Mouse (Mus musculus) left cerebral cortex, adult 18-20 months (tissue): Measurements from ENCODE around the gene Map2. TPM values are rescaled to one million over a fixed set of nuclear protein-coding genes. Genes with fewer than 3 reads are reported as not detected.
A peak's percentile ranks its signal among the peaks of the same experiment; 100 is the strongest.

Source experiments
- DNase-seq, 2 experiments: peaks; one replicate each; pipeline ENCODE4 v3.0.0; 2021 to 2022; ENCODE audit warnings: low spot score in 2 of 2, mixed read lengths in 1 of 2
- total RNA-seq, 2 experiments: library from RNA; stranded (reverse); gene quantifications; 2 replicates each; pipeline ENCODE4 v1.2.3; 2021

The Map2 gene
- total RNA-seq, 2 experiments from 2014 or later: 953 to 1,010 TPM

- no peak for DNase-seq
These were observed 21.2 kb downstream of the Map2 start for GRCm38 (mm10) chr1:66196240-66196639.

GRCm38 (mm10) chr1:66196716-66197115 is 21.6 kb downstream of the Map2 start:
- no peak for DNase-seq

DNA sequence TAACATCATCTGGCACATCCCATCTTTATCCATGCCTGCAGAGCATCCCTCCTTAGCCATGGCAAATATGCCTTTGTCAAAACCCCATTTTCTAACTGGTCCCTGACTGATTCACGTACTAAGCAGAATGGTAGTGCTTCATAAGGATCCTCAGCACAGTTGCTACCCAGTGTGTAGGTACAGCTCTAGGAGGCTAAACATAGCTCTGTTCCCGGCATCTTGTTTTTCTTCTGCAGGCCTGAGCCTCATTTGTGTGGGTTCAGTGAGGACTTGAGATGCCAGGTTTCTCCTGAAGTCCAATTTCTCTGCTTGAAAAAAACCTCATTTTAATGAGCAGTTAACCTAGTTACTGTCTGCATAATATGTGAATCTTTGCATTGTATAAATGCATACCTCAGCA is 30.4 kb downstream of the Map2 start:
- DNase-seq: peak; percentile 36 to 55

GRCm38 (mm10) chr1:66206904-66207303 is 31.8 kb downstream of the Map2 start:
- DNase-seq: no peak

DNA sequence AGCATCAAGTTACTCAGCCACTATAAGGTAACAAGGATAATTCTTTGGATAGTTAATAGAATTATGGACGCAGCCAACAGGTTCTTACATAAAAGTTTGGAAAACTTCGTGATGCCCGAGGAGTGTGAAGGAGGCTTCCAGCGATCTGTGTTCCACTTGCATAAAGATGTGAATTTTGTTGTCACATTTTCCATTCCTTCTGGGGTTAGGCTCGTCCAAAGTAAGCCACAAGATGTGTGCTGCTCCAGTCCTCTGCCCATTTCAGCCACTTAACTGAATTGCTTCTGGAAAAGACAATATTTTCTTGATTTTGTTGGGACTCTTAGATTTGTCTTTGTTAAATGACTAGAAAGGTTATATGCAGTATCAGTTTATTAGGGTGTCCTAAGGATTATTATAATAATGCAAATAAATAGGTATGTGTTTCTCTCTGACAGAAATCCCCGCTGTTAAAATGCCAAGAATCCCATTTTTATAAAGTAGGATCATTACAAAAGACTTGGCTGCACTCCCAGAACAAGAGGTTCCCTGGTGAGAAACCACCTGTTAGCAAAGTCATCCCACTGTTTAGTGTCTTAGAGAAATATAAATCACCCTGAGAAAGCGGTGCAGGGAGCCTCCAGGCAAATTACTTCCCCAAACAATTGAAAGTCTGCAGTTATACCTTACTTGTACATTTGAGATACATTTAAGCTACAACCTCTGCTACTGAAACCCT is 36.2 kb downstream of the Map2 start:
- DNase-seq: peak in 1 of 2 experiments; percentile 18

GRCm38 (mm10) chr1:66221497-66221896 is 46.4 kb downstream of the Map2 start:
- DNase-seq: no peak

DNA sequence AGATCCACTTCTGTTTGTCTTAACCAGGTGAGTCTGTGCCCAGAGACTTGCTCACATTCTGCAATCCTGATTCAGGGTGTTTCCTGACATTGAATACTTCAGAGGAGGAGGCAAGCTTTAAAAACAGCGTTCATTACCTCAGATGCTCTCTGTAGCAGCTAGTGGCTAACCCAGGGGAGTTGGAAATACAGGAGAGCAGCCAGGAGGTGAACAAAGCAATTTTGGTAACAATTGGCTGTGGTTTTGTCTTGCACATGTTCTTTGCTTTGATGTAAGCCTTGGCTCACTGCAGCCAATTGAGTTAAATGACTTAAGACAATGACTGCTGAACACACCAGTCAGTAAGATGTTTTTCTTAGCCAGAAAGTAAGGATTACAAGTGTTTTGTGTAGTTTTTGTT is 48.3 kb downstream of the Map2 start:
- no peak for DNase-seq

- no peak for DNase-seq
These were observed 51.6 kb downstream of the Map2 start for GRCm38 (mm10) chr1:66226372-66227368.

GRCm38 (mm10) chr1:66228205-66228604 is 53.1 kb downstream of the Map2 start:
- DNase-seq: no peak

- DNase-seq: no peak
These were observed 55.3 kb downstream of the Map2 start for GRCm38 (mm10) chr1:66230345-66230744.

GRCm38 (mm10) chr1:66231963-66232362 is 56.9 kb downstream of the Map2 start:
- DNase-seq: no peak

- DNase-seq: no peak
These were observed 69.8 kb downstream of the Map2 start for GRCm38 (mm10) chr1:66244910-66245309.

- DNase-seq: no peak
These were observed 76.7 kb downstream of the Map2 start for GRCm38 (mm10) chr1:66251649-66252332.

DNA sequence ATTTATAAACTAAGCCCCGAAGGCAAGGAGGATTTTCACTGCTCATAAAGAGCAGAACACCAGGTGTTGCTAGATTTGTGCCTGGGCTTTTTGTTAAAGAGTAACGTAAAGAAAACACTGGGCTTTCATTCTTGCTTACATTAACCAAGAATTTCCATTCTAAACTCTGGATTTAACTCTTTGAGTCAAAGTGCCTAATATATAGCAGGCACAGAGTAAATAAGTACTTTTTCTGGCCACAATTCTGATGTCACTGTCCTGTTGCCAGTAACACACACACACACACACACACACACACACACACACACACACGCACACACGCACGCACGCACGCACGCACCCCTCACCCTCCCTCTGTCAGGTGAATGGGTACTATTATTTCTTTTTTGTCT is 77.3 kb downstream of the Map2 start:
- DNase-seq: no peak

- no peak for DNase-seq
These were observed 88.1 kb downstream of the Map2 start for GRCm38 (mm10) chr1:66263220-66263619.

- DNase-seq: no peak
These were observed 91.3 kb downstream of the Map2 start for GRCm38 (mm10) chr1:66266231-66266924.

DNA sequence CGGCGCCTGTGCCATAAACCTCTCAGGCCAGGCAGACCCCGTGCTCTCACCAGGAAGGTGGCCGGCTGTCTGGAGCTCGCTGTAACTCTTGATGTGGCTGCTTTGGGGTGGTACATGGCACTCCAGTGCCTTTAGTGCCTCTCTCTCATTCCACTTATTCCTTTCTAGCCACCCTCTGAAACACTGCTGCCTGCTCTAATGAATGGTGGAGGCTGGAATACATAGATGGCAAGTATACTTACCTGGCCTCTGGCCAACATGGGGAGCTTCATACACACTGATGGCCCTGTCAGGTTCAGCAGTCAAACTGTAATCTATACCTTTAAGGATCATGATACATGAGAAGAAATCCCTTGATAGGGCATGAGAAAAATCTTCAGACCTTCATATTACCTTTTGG is 102.6 kb downstream of the Map2 start:
- DNase-seq: no peak

GRCm38 (mm10) chr1:66279222-66280009 is 104.3 kb downstream of the Map2 start:
- DNase-seq: no peak

DNA sequence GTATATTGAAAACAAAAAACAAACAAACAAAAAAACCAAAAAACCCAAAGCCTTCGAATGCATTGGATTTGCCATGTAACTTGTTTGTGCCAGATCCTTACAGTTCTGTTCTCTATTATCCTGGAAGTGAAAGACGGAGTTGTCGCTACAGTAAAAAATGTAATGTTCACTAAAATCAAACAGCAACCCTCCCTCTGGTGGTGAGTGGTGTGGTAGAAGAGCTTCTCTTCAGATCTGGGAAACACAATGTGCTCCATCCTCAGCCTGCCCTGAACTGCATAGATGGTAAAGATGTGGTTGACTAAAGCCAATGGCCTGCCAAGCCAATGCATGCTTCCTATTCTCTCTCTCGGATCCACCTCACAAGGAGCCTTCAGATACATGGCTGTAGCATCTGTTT is 105.1 kb downstream of the Map2 start:
- peak in 1 of 2 experiments; percentile 6 for DNase-seq

DNA sequence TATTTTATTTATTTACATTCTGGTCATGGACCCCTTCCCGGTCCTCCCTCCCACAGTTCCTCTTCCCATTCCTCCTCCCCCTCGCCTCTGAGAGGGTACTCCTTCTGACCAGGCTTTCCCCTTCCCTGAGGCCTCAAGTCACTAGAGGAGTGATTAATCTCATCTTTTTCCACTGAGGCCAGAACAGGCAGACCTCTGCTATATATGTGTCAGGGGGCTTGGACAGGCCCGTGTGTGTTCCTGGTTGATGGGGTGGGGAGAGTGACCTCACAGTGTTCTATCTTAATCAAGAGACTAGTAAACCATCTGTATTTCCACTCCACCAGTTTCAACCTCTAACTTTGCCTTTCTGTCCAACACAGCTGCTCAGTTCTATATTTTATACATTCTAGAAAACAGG is 107.4 kb downstream of the Map2 start:
- no peak for DNase-seq
